Mouse (Mus musculus): ENCODE data around the gene Slc25a47. TPM values are rescaled to one million over a fixed set of nuclear protein-coding genes. Genes with fewer than 3 reads are reported as not detected.

Gene Slc25a47
- polyA plus RNA-seq, 2 experiments: 13.9 to 24.2 TPM

- Histone ChIP-seq H3K27me3 (ENCODE audit: control insufficient read depth, insufficient read depth, low read length) (no peaks in the 10 kb centered on the region), H3K9ac (ENCODE audit: low read depth, low read length, severe bottlenecking) (peak within 1 kb of the TSS; percentile 71), H3K4me3 (replicated peaks; ENCODE audit: low read length) (peak within 1 kb of the TSS; percentile 84), H3K4me1 (ENCODE audit: control insufficient read depth, insufficient read depth, low read length) (peaks cover 12% of the 10 kb centered on the region), H3K27ac (replicated peaks; ENCODE audit: low read depth, low read length) (no peak within 1 kb of the TSS), H3K4me2 (replicated peaks; ENCODE audit: low read depth, low read length, severe bottlenecking) (peak within 1 kb of the TSS; percentile 88), H3K9me3 (ENCODE audit: control insufficient read depth, low read length) (no peaks in the 10 kb centered on the region), H3K36me3 (ENCODE audit: control insufficient read depth, insufficient read depth, low read length) (peaks cover 17% of the 10 kb centered on the region)
- WGBS: 22% methylated on average over 12 of the region's 12 CpGs
- no peak for TF ChIP-seq POLR2A (IDR thresholded peaks at IDR 0.05; ENCODE audit: borderline replicate concordance, extremely low read depth, insufficient read depth, insufficient read length)
- ATAC-seq (ENCODE audit: low FRiP score, low read depth) (no peak), DNase-seq (ENCODE audit: low spot score) (no peak)
These were observed 57.3 kb downstream of the Slc25a47 start, which contains the start of gene Wdr25 for GRCm38 (mm10) chr12:108892989-108893714. TSS of gene Wdr25 (plus strand) at chr12:108893631.

- peaks cover 12% of the 10 kb centered on the region for H3K4me1 ChIP-seq (ENCODE audit: control insufficient read depth, insufficient read depth, low read length)
- DNase-seq (ENCODE audit: low spot score) (peak; percentile 96), ATAC-seq (ENCODE audit: low FRiP score, low read depth) (peak; percentile 100)
- no peaks in the 10 kb centered on the region for H3K9me3 ChIP-seq (ENCODE audit: control insufficient read depth, low read length)
- H3K4me2 ChIP-seq (replicated peaks; ENCODE audit: low read depth, low read length, severe bottlenecking): peak within 1 kb of the TSS; percentile 88
- WGBS: under 1% methylated on average over 48 of the region's 58 CpGs
- H3K9ac ChIP-seq (ENCODE audit: low read depth, low read length, severe bottlenecking): peak within 1 kb of the TSS; percentile 71
- H3K27me3 ChIP-seq (ENCODE audit: control insufficient read depth, insufficient read depth, low read length): no peaks in the 10 kb centered on the region
- H3K27ac ChIP-seq (replicated peaks; ENCODE audit: low read depth, low read length): no peak within 1 kb of the TSS
- TF ChIP-seq POLR2A (IDR thresholded peaks at IDR 0.05; ENCODE audit: borderline replicate concordance, extremely low read depth, insufficient read depth, insufficient read length): peak; percentile 77; the same call in 1 of the 2 replicates
- H3K36me3 ChIP-seq (ENCODE audit: control insufficient read depth, insufficient read depth, low read length): peaks cover 18% of the 10 kb centered on the region
- H3K4me3 ChIP-seq (replicated peaks; ENCODE audit: low read length): peak within 1 kb of the TSS; percentile 84
These were observed 58.0 kb downstream of the Slc25a47 start, which contains the start of gene Wars for GRCm38 (mm10) chr12:108893715-108894431. TSS of gene Wars (minus strand) at chr12:108894174.

- WGBS: 2% methylated on average over 7 of the region's 7 CpGs
- no peak for DNase-seq (ENCODE audit: low spot score)
These were observed 58.6 kb downstream of the Slc25a47 start for GRCm38 (mm10) chr12:108894432-108894816.

GRCm38 (mm10) chr12:108896006-108896405 is 60.2 kb downstream of the Slc25a47 start:
- Histone ChIP-seq H3K4me3 (replicated peaks; ENCODE audit: low read length) (no peak overlapping the region), H3K9ac (ENCODE audit: low read depth, low read length, severe bottlenecking) (no peak overlapping the region), H3K27ac (replicated peaks; ENCODE audit: low read depth, low read length) (no peak overlapping the region), H3K27me3 (ENCODE audit: control insufficient read depth, insufficient read depth, low read length) (no peaks in the 10 kb centered on the region), H3K4me2 (replicated peaks; ENCODE audit: low read depth, low read length, severe bottlenecking) (no peak overlapping the region), H3K4me1 (ENCODE audit: control insufficient read depth, insufficient read depth, low read length) (peaks cover 12% of the 10 kb centered on the region), H3K36me3 (ENCODE audit: control insufficient read depth, insufficient read depth, low read length) (peaks cover 9% of the 10 kb centered on the region; the same call in 1 of the 2 replicates), H3K9me3 (ENCODE audit: control insufficient read depth, low read length) (no peaks in the 10 kb centered on the region)
- DNase-seq (ENCODE audit: low spot score): no peak
- WGBS: 72% methylated on average over 3 of the region's 3 CpGs
- no peak for TF ChIP-seq POLR2A (IDR thresholded peaks at IDR 0.05; ENCODE audit: borderline replicate concordance, extremely low read depth, insufficient read depth, insufficient read length)
- ATAC-seq (ENCODE audit: low FRiP score, low read depth): no peak

More at GRCm38 (mm10) chr12:108894432-108894816, 58.6 kb downstream of the Slc25a47 start:
- Histone ChIP-seq H3K4me1 (ENCODE audit: control insufficient read depth, insufficient read depth, low read length) (peaks cover 12% of the 10 kb centered on the region), H3K4me2 (replicated peaks; ENCODE audit: low read depth, low read length, severe bottlenecking) (peak overlapping the region; percentile 83), H3K27ac (replicated peaks; ENCODE audit: low read depth, low read length) (no peak overlapping the region), H3K9me3 (ENCODE audit: control insufficient read depth, low read length) (no peaks in the 10 kb centered on the region), H3K36me3 (ENCODE audit: control insufficient read depth, insufficient read depth, low read length) (peaks cover 18% of the 10 kb centered on the region), H3K4me3 (replicated peaks; ENCODE audit: low read length) (peak overlapping the region; percentile 84), H3K9ac (ENCODE audit: low read depth, low read length, severe bottlenecking) (peak overlapping the region; percentile 71), H3K27me3 (ENCODE audit: control insufficient read depth, insufficient read depth, low read length) (no peaks in the 10 kb centered on the region)
- no peak for TF ChIP-seq POLR2A (IDR thresholded peaks at IDR 0.05; ENCODE audit: borderline replicate concordance, extremely low read depth, insufficient read depth, insufficient read length)
- ATAC-seq (ENCODE audit: low FRiP score, low read depth): 0 out of 2 replicates have a peak, but pooled peaks have one; percentile 7

GRCm38 (mm10) chr12:108901346-108901745 is 65.5 kb downstream of the Slc25a47 start:
- ATAC-seq (ENCODE audit: low FRiP score, low read depth) (no peak), DNase-seq (ENCODE audit: low spot score) (no peak)
- H3K4me3 ChIP-seq (replicated peaks; ENCODE audit: low read length): no peak overlapping the region
- no peak for TF ChIP-seq POLR2A (IDR thresholded peaks at IDR 0.05; ENCODE audit: borderline replicate concordance, extremely low read depth, insufficient read depth, insufficient read length)
- H3K4me2 ChIP-seq (replicated peaks; ENCODE audit: low read depth, low read length, severe bottlenecking): no peak overlapping the region
- no peak overlapping the region for H3K9ac ChIP-seq (ENCODE audit: low read depth, low read length, severe bottlenecking)
- no peaks in the 10 kb centered on the region for H3K9me3 ChIP-seq (ENCODE audit: control insufficient read depth, low read length)
- no peaks in the 10 kb centered on the region for H3K27me3 ChIP-seq (ENCODE audit: control insufficient read depth, insufficient read depth, low read length)
- H3K27ac ChIP-seq (replicated peaks; ENCODE audit: low read depth, low read length): no peak overlapping the region
- H3K36me3 ChIP-seq (ENCODE audit: control insufficient read depth, insufficient read depth, low read length): peaks cover 9% of the 10 kb centered on the region; the same call in 1 of the 2 replicates
- H3K4me1 ChIP-seq (ENCODE audit: control insufficient read depth, insufficient read depth, low read length): peaks cover 17% of the 10 kb centered on the region; the same call in 1 of the 2 replicates
- WGBS: 77% methylated on average over 5 of the region's 5 CpGs
